Mouse (Mus musculus) bone marrow, adult 2 months (tissue): Measurements from ENCODE around the gene Rcsd1.

Experiments
- CTCF ChIP-seq: fragments of 200-500 bp; IDR thresholded peaks from 2 replicates; pipeline ENCODE4 v1.5.1; 2011; ENCODE audit warnings: low read length, control low read depth; ENCODE audit not compliant: control insufficient read depth, insufficient read depth
- POLR2A ChIP-seq: fragments of 200-500 bp; IDR thresholded peaks from 2 replicates; pipeline ENCODE4 v1.6.1; 2011; ENCODE audit warnings: low read depth, mild to moderate bottlenecking, control low read depth, low read length, borderline replicate concordance; ENCODE audit not compliant: control insufficient read depth

GRCm38 (mm10) chr1:165667380-165667779, 42.2 kb downstream of the Rcsd1 start:
- TF ChIP-seq CTCF (no peak), POLR2A (no peak)
